ENCODE assay signal across 22 mouse cellular contexts in genomic region chr4:114531591-114531990, GRCm38 (mm10).
"Had no signal": no experiment of that assay in that cellular context is flagged by ENCODE, and none has a peak within 500 bp of the region (broad histone marks: within the 10 kb centered on the region; RNA-seq: fewer than 3 reads in every experiment).

No protein-coding gene starts in this region.

- H3K27ac ChIP-seq: layer of hippocampus, adult 2 months; limb, embryonic 10.5 days; limb, embryonic 13.5 days; liver, embryonic 12.5 days; liver, embryonic 15.5 days; lung, embryonic 15.5 days; midbrain, embryonic 12.5 days; stomach, embryonic 15.5 days had no signal

- H3K4me2 ChIP-seq: limb, embryonic 13.5 days; liver, embryonic 12.5 days; liver, embryonic 15.5 days; lung, embryonic 15.5 days; midbrain, embryonic 12.5 days; stomach, embryonic 15.5 days had no signal

- ATAC-seq: liver, embryonic 12.5 days had no signal

- H3K4me1 ChIP-seq: limb, embryonic 10.5 days; liver, embryonic 12.5 days; liver, embryonic 15.5 days; megakaryocyte, embryonic 14.5 days; midbrain, embryonic 12.5 days; stomach, embryonic 15.5 days had no signal

- H3K36me3 ChIP-seq: limb, embryonic 10.5 days; limb, embryonic 13.5 days; liver, embryonic 12.5 days; liver, embryonic 15.5 days; lung, embryonic 15.5 days; midbrain, embryonic 12.5 days; stomach, embryonic 15.5 days had no signal

- H3K4me3 ChIP-seq: layer of hippocampus, adult 2 months; limb, embryonic 10.5 days; limb, embryonic 13.5 days; liver, embryonic 12.5 days; liver, embryonic 15.5 days; lung, embryonic 15.5 days; megakaryocyte, embryonic 14.5 days; midbrain, embryonic 12.5 days; stomach, embryonic 15.5 days had no signal

- H3K9me3 ChIP-seq: limb, embryonic 10.5 days; limb, embryonic 13.5 days; liver, embryonic 12.5 days; liver, embryonic 15.5 days; lung, embryonic 15.5 days; megakaryocyte, embryonic 14.5 days; midbrain, embryonic 12.5 days; stomach, embryonic 15.5 days had no signal

- DNase-seq: kidney, adult 11 months; kidney, adult 8-10 months; kidney, postnatal 25 days; layer of hippocampus, adult 9-11 months; liver; lung, adult 18-20 months; lung, postnatal 10 days; lung, postnatal 36 days; right cerebral cortex, adult 18-20 months; right cerebral cortex, postnatal 14 days; right cerebral cortex, postnatal 4 days; spleen, adult 18-20 months; thymus, postnatal 25 days had no signal

- H3K9ac ChIP-seq: limb, embryonic 13.5 days; liver, embryonic 12.5 days; liver, embryonic 15.5 days; lung, embryonic 15.5 days; midbrain, embryonic 12.5 days; stomach, embryonic 15.5 days had no signal

- H3K27me3 ChIP-seq: liver, embryonic 12.5 days; liver, embryonic 15.5 days; lung, embryonic 15.5 days; megakaryocyte, embryonic 14.5 days; midbrain, embryonic 12.5 days; stomach, embryonic 15.5 days had no signal
